Comparison of ENCODE assay signal across 12 mouse cellular contexts in genomic region chr12:85531638-85532037, GRCm38 (mm10). TPM values are rescaled to one million over a fixed set of nuclear protein-coding genes. Genes with fewer than 3 reads are reported as not detected.
A peak's percentile ranks its signal among the peaks of the same experiment; 100 is the strongest.
DNase-seq lines count a peak whose midpoint lies in the region; ATAC-seq and TF ChIP-seq lines count a peak whose summit lies in the region.
"Had no signal": no experiment of that assay in that cellular context is flagged by ENCODE, and none has a peak within 500 bp of the region (broad histone marks: within the 10 kb centered on the region; RNA-seq: fewer than 3 reads in every experiment).

No protein-coding gene starts in this region.

- no peak for TF ChIP-seq POLR2A in lung, adult 2 months (IDR thresholded peaks at IDR 0.05; ENCODE audit: borderline replicate concordance, extremely low read depth, low read depth, low read length)

- H3K9ac ChIP-seq in intestine, embryonic 15.5 days = no peak overlapping the region
- H3K9ac ChIP-seq in forebrain, embryonic 11.5 days (ENCODE audit: low read length) = no peak overlapping the region
- H3K9ac ChIP-seq: hindbrain, embryonic 12.5 days had no signal

- H3K27ac ChIP-seq in gastrocnemius, adult 2 months = peak overlapping the region; percentile 84
- H3K27ac ChIP-seq in intestine, embryonic 15.5 days = peak overlapping the region; percentile 58; the same call in 1 of the 2 replicates
- H3K27ac ChIP-seq in forebrain, embryonic 11.5 days (ENCODE audit: low read depth, low read length) = no peak overlapping the region
- H3K27ac ChIP-seq: hindbrain, embryonic 12.5 days had no signal

- H3K36me3 ChIP-seq in intestine, embryonic 15.5 days = no peaks in the 10 kb centered on the region
- H3K36me3 ChIP-seq in forebrain, embryonic 11.5 days (ENCODE audit: control insufficient read depth, insufficient read depth, low read length) = no peaks in the 10 kb centered on the region
- H3K36me3 ChIP-seq: hindbrain, embryonic 12.5 days had no signal

- DNase-seq in gastrocnemius, adult 2 months = no peak
- no peak for DNase-seq in gastrocnemius, postnatal 10 days
- no peak for DNase-seq in lung, adult 2 months
- no peak for DNase-seq in lung, postnatal 4 days
- DNase-seq in thymus, postnatal 25 days = peak; percentile 45
- no peak for DNase-seq in forebrain, embryonic 11.5 days (ENCODE audit: low spot score)
- DNase-seq in cerebellum, adult 18-20 months = no peak
- DNase-seq: gastrocnemius, postnatal 36 days; kidney, postnatal 14 days; right cerebral cortex, adult 18-20 months had no signal

- intact Hi-C loops in gastrocnemius, adult 2 months (cut with DNase I) = loop anchor here (5.0 kb wide), 1 partner anchor 41 kb away; no protein-coding TSS in a partner anchor

- peaks cover 11% of the 10 kb centered on the region for H3K4me1 ChIP-seq in lung, adult 2 months (ENCODE audit: control insufficient read depth, insufficient read depth, low read length)
- 0 out of 2 replicates have a peak, but pooled peaks cover 20% of the 10 kb centered on the region for H3K4me1 ChIP-seq in intestine, embryonic 15.5 days (replicated peaks)
- H3K4me1 ChIP-seq in forebrain, embryonic 11.5 days (replicated peaks; ENCODE audit: control insufficient read depth, insufficient read depth, low read length) = no peaks in the 10 kb centered on the region
- H3K4me1 ChIP-seq: hindbrain, embryonic 12.5 days had no signal

- no peak overlapping the region for H3K4me3 ChIP-seq in gastrocnemius, adult 2 months
- H3K4me3 ChIP-seq in lung, adult 2 months (replicated peaks; ENCODE audit: extremely low read depth, low read depth, low read length) = no peak overlapping the region
- H3K4me3 ChIP-seq in intestine, embryonic 15.5 days (replicated peaks) = no peak overlapping the region
- H3K4me3 ChIP-seq in forebrain, embryonic 11.5 days (ENCODE audit: low read depth, low read length) = no peak overlapping the region
- H3K4me3 ChIP-seq: hindbrain, embryonic 12.5 days had no signal

- H3K27me3 ChIP-seq in intestine, embryonic 15.5 days (replicated peaks) = no peaks in the 10 kb centered on the region
- no peaks in the 10 kb centered on the region for H3K27me3 ChIP-seq in forebrain, embryonic 11.5 days (ENCODE audit: control insufficient read depth, insufficient read depth, low read length)
- H3K27me3 ChIP-seq: hindbrain, embryonic 12.5 days had no signal

- H3K4me2 ChIP-seq in intestine, embryonic 15.5 days (replicated peaks) = no peak overlapping the region
- no peak overlapping the region for H3K4me2 ChIP-seq in forebrain, embryonic 11.5 days (ENCODE audit: low read depth, low read length, severe bottlenecking)
- H3K4me2 ChIP-seq: hindbrain, embryonic 12.5 days had no signal

- H3K9me3 ChIP-seq in intestine, embryonic 15.5 days = no peaks in the 10 kb centered on the region
- H3K9me3 ChIP-seq in forebrain, embryonic 11.5 days (ENCODE audit: control insufficient read depth, low read length) = no peaks in the 10 kb centered on the region
- H3K9me3 ChIP-seq: hindbrain, embryonic 12.5 days had no signal

- ATAC-seq in intestine, embryonic 15.5 days = no peak
- ATAC-seq in forebrain, embryonic 11.5 days (replicated peaks; ENCODE audit: low FRiP score) = no peak

- 86% methylated on average over 1 of the region's 1 CpGs for WGBS in lung, adult 2 months
- 96% methylated on average over 1 of the region's 1 CpGs for WGBS in intestine, embryonic 15.5 days
- WGBS in forebrain, embryonic 11.5 days = 94% methylated on average over 1 of the region's 1 CpGs

- TF ChIP-seq CTCF in gastrocnemius, adult 2 months (IDR thresholded peaks at IDR 0.05) = peak; percentile 56
- 0 out of 2 replicates have a peak, but pooled peaks have one; percentile 11 for TF ChIP-seq CTCF in lung, adult 2 months (IDR thresholded peaks at IDR 0.05; ENCODE audit: insufficient read depth, low read length)

RNA-seq across cellular contexts. Expression of gene Fos, which starts 57.9 kb away (rescaled TPM):
- total RNA-seq in gastrocnemius, adult 2 months (2021) = 1 to 10 TPM; 3.6 to 8.7 TPM
- 10 to 100 TPM in 1 of 2 experiments, 1 to 10 TPM in 1; 4.3 to 15.2 TPM for total RNA-seq in gastrocnemius, postnatal 10 days (2021)
- polyA plus RNA-seq in lung, adult 2 months (2012; rRNA removed) = 37.8 and 55.0 TPM in 2 replicates
- polyA plus RNA-seq in intestine, embryonic 15.5 days (2015; fragmentation: Nextera tagmentation; extraction: Ambion mirVana) = 4.9 and 5.3 TPM in 2 replicates
- 0.57 and 1.1 TPM in 2 replicates for polyA plus RNA-seq in forebrain, embryonic 11.5 days (2014; fragmentation: Nextera tagmentation; extraction: Ambion mirVana)
